Mouse (Mus musculus): ENCODE measurements around the gene Rab1b. TPM values are rescaled to one million over a fixed set of nuclear protein-coding genes. Genes with fewer than 3 reads are reported as not detected.
A peak's percentile ranks its signal among the peaks of the same experiment; 100 is the strongest.

Rab1b gene
- polyA plus RNA-seq, 1 experiment from 2014 or later: 214 TPM

- 73% methylated on average over 19 of the region's 19 CpGs for WGBS
- H3K9me3 ChIP-seq (replicated peaks; ENCODE audit: control insufficient read depth, low read length): no peaks in the 10 kb centered on the region
Observed at GRCm38 (mm10) chr19:5109659-5110453, 3.0 kb upstream of the Rab1b start.

GRCm38 (mm10) chr19:5108702-5109101, 1.8 kb upstream of the Rab1b start:
- no peak for DNase-seq (ENCODE audit: low spot score)
- Histone ChIP-seq H3K27me3 (ENCODE audit: control insufficient read depth, insufficient read depth, low read length) (no peaks in the 10 kb centered on the region), H3K4me2 (ENCODE audit: low read depth, low read length) (no peak overlapping the region), H3K9me3 (replicated peaks; ENCODE audit: control insufficient read depth, low read length) (no peaks in the 10 kb centered on the region), H3K4me3 (ENCODE audit: low read depth, low read length) (no peak overlapping the region), H3K27ac (replicated peaks; ENCODE audit: low read depth, low read length) (no peak overlapping the region), H3K9ac (replicated peaks; ENCODE audit: low read length) (no peak overlapping the region), H3K36me3 (replicated peaks; ENCODE audit: control insufficient read depth, insufficient read depth, low read depth, low read length) (peaks cover 2% of the 10 kb centered on the region), H3K4me1 (ENCODE audit: control insufficient read depth, insufficient read depth, low read length) (peaks cover 6% of the 10 kb centered on the region; the same call in 1 of the 2 replicates)
- 42% methylated on average over 4 of the region's 4 CpGs for WGBS
- no peak for ATAC-seq (replicated peaks; ENCODE audit: insufficient number of reproducible peaks, low FRiP score, low TSS enrichment, low read depth)

More at GRCm38 (mm10) chr19:5109659-5110453, 3.0 kb upstream of the Rab1b start:
- Histone ChIP-seq H3K9ac (replicated peaks; ENCODE audit: low read length) (no peak overlapping the region), H3K27ac (replicated peaks; ENCODE audit: low read depth, low read length) (no peak overlapping the region), H3K27me3 (ENCODE audit: control insufficient read depth, insufficient read depth, low read length) (no peaks in the 10 kb centered on the region), H3K4me2 (ENCODE audit: low read depth, low read length) (no peak overlapping the region), H3K4me3 (ENCODE audit: low read depth, low read length) (no peak overlapping the region), H3K4me1 (ENCODE audit: control insufficient read depth, insufficient read depth, low read length) (peaks cover 6% of the 10 kb centered on the region; the same call in 1 of the 2 replicates), H3K36me3 (replicated peaks; ENCODE audit: control insufficient read depth, insufficient read depth, low read depth, low read length) (peaks cover 4% of the 10 kb centered on the region)
- no peak for DNase-seq (ENCODE audit: low spot score)
- no peak for ATAC-seq (replicated peaks; ENCODE audit: insufficient number of reproducible peaks, low FRiP score, low TSS enrichment, low read depth)

GRCm38 (mm10) chr19:5108271-5108575, 1.4 kb upstream of the Rab1b start:
- WGBS: 27% methylated on average over 5 of the region's 5 CpGs
- Histone ChIP-seq H3K9me3 (replicated peaks; ENCODE audit: control insufficient read depth, low read length) (no peaks in the 10 kb centered on the region), H3K4me2 (ENCODE audit: low read depth, low read length) (no peak overlapping the region), H3K4me3 (ENCODE audit: low read depth, low read length) (no peak overlapping the region), H3K27me3 (ENCODE audit: control insufficient read depth, insufficient read depth, low read length) (no peaks in the 10 kb centered on the region), H3K4me1 (ENCODE audit: control insufficient read depth, insufficient read depth, low read length) (peaks cover 6% of the 10 kb centered on the region; the same call in 1 of the 2 replicates), H3K27ac (replicated peaks; ENCODE audit: low read depth, low read length) (no peak overlapping the region), H3K9ac (replicated peaks; ENCODE audit: low read length) (no peak overlapping the region), H3K36me3 (replicated peaks; ENCODE audit: control insufficient read depth, insufficient read depth, low read depth, low read length) (peaks cover 2% of the 10 kb centered on the region)
- no peak for ATAC-seq (replicated peaks; ENCODE audit: insufficient number of reproducible peaks, low FRiP score, low TSS enrichment, low read depth)
- DNase-seq (ENCODE audit: low spot score): peak; percentile 64

- Histone ChIP-seq H3K9ac (replicated peaks; ENCODE audit: low read length) (no peak overlapping the region), H3K27ac (replicated peaks; ENCODE audit: low read depth, low read length) (no peak overlapping the region), H3K27me3 (ENCODE audit: control insufficient read depth, insufficient read depth, low read length) (no peaks in the 10 kb centered on the region), H3K4me3 (ENCODE audit: low read depth, low read length) (no peak overlapping the region), H3K4me2 (ENCODE audit: low read depth, low read length) (no peak overlapping the region), H3K4me1 (ENCODE audit: control insufficient read depth, insufficient read depth, low read length) (peaks cover 6% of the 10 kb centered on the region; the same call in 1 of the 2 replicates), H3K36me3 (replicated peaks; ENCODE audit: control insufficient read depth, insufficient read depth, low read depth, low read length) (peaks cover 2% of the 10 kb centered on the region; the same call in 1 of the 2 replicates), H3K9me3 (replicated peaks; ENCODE audit: control insufficient read depth, low read length) (no peaks in the 10 kb centered on the region)
- no peak for ATAC-seq (replicated peaks; ENCODE audit: insufficient number of reproducible peaks, low FRiP score, low TSS enrichment, low read depth)
- 68% methylated on average over 18 of the region's 18 CpGs for WGBS
- no peak for DNase-seq (ENCODE audit: low spot score)
Observed at GRCm38 (mm10) chr19:5107556-5108270, 841 bp upstream of the Rab1b start.

GRCm38 (mm10) chr19:5106074-5106473, 798 bp downstream of the Rab1b start:
- Histone ChIP-seq H3K4me2 (ENCODE audit: low read depth, low read length) (peak overlapping the region; percentile 88), H3K4me1 (ENCODE audit: control insufficient read depth, insufficient read depth, low read length) (peaks cover 6% of the 10 kb centered on the region; the same call in 1 of the 2 replicates), H3K4me3 (ENCODE audit: low read depth, low read length) (peak overlapping the region; percentile 82), H3K36me3 (replicated peaks; ENCODE audit: control insufficient read depth, insufficient read depth, low read depth, low read length) (peaks cover 5% of the 10 kb centered on the region), H3K27me3 (ENCODE audit: control insufficient read depth, insufficient read depth, low read length) (no peaks in the 10 kb centered on the region), H3K9me3 (replicated peaks; ENCODE audit: control insufficient read depth, low read length) (no peaks in the 10 kb centered on the region), H3K27ac (replicated peaks; ENCODE audit: low read depth, low read length) (peak overlapping the region; percentile 82; the same call in 1 of the 2 replicates), H3K9ac (replicated peaks; ENCODE audit: low read length) (peak overlapping the region; percentile 85)
- DNase-seq (ENCODE audit: low spot score) (no peak), ATAC-seq (replicated peaks; ENCODE audit: insufficient number of reproducible peaks, low FRiP score, low TSS enrichment, low read depth) (no peak)
- WGBS: 17% methylated on average over 9 of the region's 9 CpGs

- peaks cover 9% of the 10 kb centered on the region for H3K36me3 ChIP-seq (replicated peaks; ENCODE audit: control insufficient read depth, insufficient read depth, low read depth, low read length)
- DNase-seq (ENCODE audit: low spot score) (peak; percentile 88), ATAC-seq (replicated peaks; ENCODE audit: insufficient number of reproducible peaks, low FRiP score, low TSS enrichment, low read depth) (peak; percentile 37; the same call in 1 of the 2 replicates)
- WGBS: 5% methylated on average over 23 of the region's 48 CpGs
- no peaks in the 10 kb centered on the region for H3K27me3 ChIP-seq (ENCODE audit: control insufficient read depth, insufficient read depth, low read length)
- H3K9me3 ChIP-seq (replicated peaks; ENCODE audit: control insufficient read depth, low read length): no peaks in the 10 kb centered on the region
- peak within 1 kb of the TSS; percentile 99 for H3K4me2 ChIP-seq (ENCODE audit: low read depth, low read length)
- H3K27ac ChIP-seq (replicated peaks; ENCODE audit: low read depth, low read length): no peak within 1 kb of the TSS; the same call in 1 of the 2 replicates
- H3K4me1 ChIP-seq (ENCODE audit: control insufficient read depth, insufficient read depth, low read length): peaks cover 13% of the 10 kb centered on the region
- H3K9ac ChIP-seq (replicated peaks; ENCODE audit: low read length): peak within 1 kb of the TSS; percentile 87
- peak within 1 kb of the TSS; percentile 69 for H3K4me3 ChIP-seq (ENCODE audit: low read depth, low read length)
Observed at GRCm38 (mm10) chr19:5098363-5099143, 8.3 kb downstream of the Rab1b start, which contains the start of gene Cnih2. Cnih2 (minus strand) TSS chr19:5098521.

- Histone ChIP-seq H3K36me3 (replicated peaks; ENCODE audit: control insufficient read depth, insufficient read depth, low read depth, low read length) (peaks cover 9% of the 10 kb centered on the region), H3K9me3 (replicated peaks; ENCODE audit: control insufficient read depth, low read length) (no peaks in the 10 kb centered on the region), H3K9ac (replicated peaks; ENCODE audit: low read length) (peak overlapping the region; percentile 87), H3K4me2 (ENCODE audit: low read depth, low read length) (peak overlapping the region; percentile 99), H3K27ac (replicated peaks; ENCODE audit: low read depth, low read length) (no peak overlapping the region; the same call in 1 of the 2 replicates), H3K27me3 (ENCODE audit: control insufficient read depth, insufficient read depth, low read length) (no peaks in the 10 kb centered on the region; the same call in 1 of the 2 replicates), H3K4me1 (ENCODE audit: control insufficient read depth, insufficient read depth, low read length) (peaks cover 13% of the 10 kb centered on the region), H3K4me3 (ENCODE audit: low read depth, low read length) (peak overlapping the region; percentile 69)
- DNase-seq (ENCODE audit: low spot score): peak; percentile 56
- WGBS: 3% methylated on average over 24 of the region's 31 CpGs
- ATAC-seq (replicated peaks; ENCODE audit: insufficient number of reproducible peaks, low FRiP score, low TSS enrichment, low read depth): 0 out of 2 replicates have a peak, but pooled peaks have one; percentile 16
Observed at GRCm38 (mm10) chr19:5097521-5098362, 9.1 kb downstream of the Rab1b start.
